Mouse (Mus musculus): ENCODE data around the gene Tead4. TPM values are rescaled to one million over a fixed set of nuclear protein-coding genes. Genes with fewer than 3 reads are reported as not detected.

The Tead4 gene
- 1.4 TPM for polyA plus RNA-seq (2014; fragmentation: Illumina TruSeq; extraction: RNeasy Lipid Tissue Mini Kit (QIAGEN cat#74804); ENCODE audit: low read depth, low replicate concordance)

GRCm38 (mm10) chr6:128300134-128301001, at the start of gene Tead4:
TSS of gene Tead4 (minus strand) at chr6:128300823.

Other genes with a start within 250 kb of the Tead4 start
- gene Tspan9, start 157.2 kb downstream of the Tead4 start, polyA plus RNA-seq (2014; fragmentation: Illumina TruSeq; extraction: RNeasy Lipid Tissue Mini Kit (QIAGEN cat#74804); ENCODE audit: low read depth, low replicate concordance) = 2.6 TPM
- gene Tulp3, start 55.0 kb upstream of the Tead4 start, polyA plus RNA-seq (2014; fragmentation: Illumina TruSeq; extraction: RNeasy Lipid Tissue Mini Kit (QIAGEN cat#74804); ENCODE audit: low read depth, low replicate concordance) = 0.95 TPM
- gene Rhno1, start 62.1 kb upstream of the Tead4 start, polyA plus RNA-seq (2014; fragmentation: Illumina TruSeq; extraction: RNeasy Lipid Tissue Mini Kit (QIAGEN cat#74804); ENCODE audit: low read depth, low replicate concordance) = 9.6 TPM
- gene Foxm1, start 62.1 kb upstream of the Tead4 start, polyA plus RNA-seq (2014; fragmentation: Illumina TruSeq; extraction: RNeasy Lipid Tissue Mini Kit (QIAGEN cat#74804); ENCODE audit: low read depth, low replicate concordance) = 3.5 TPM
- not detected for gene Tex52, start 74.6 kb upstream of the Tead4 start, polyA plus RNA-seq (2014; fragmentation: Illumina TruSeq; extraction: RNeasy Lipid Tissue Mini Kit (QIAGEN cat#74804); ENCODE audit: low read depth, low replicate concordance)
- gene Gm44596, start 74.7 kb upstream of the Tead4 start, polyA plus RNA-seq (2014; fragmentation: Illumina TruSeq; extraction: RNeasy Lipid Tissue Mini Kit (QIAGEN cat#74804); ENCODE audit: low read depth, low replicate concordance) = not detected
- 0.69 TPM for gene Nrip2, start 98.5 kb upstream of the Tead4 start, polyA plus RNA-seq (2014; fragmentation: Illumina TruSeq; extraction: RNeasy Lipid Tissue Mini Kit (QIAGEN cat#74804); ENCODE audit: low read depth, low replicate concordance)
- gene Itfg2, start 124.1 kb upstream of the Tead4 start, polyA plus RNA-seq (2014; fragmentation: Illumina TruSeq; extraction: RNeasy Lipid Tissue Mini Kit (QIAGEN cat#74804); ENCODE audit: low read depth, low replicate concordance) = 4.5 TPM
- 35.1 TPM for gene Fkbp4, start 137.9 kb upstream of the Tead4 start, polyA plus RNA-seq (2014; fragmentation: Illumina TruSeq; extraction: RNeasy Lipid Tissue Mini Kit (QIAGEN cat#74804); ENCODE audit: low read depth, low replicate concordance)
- not detected for gene Pzp, start 225.9 kb upstream of the Tead4 start, polyA plus RNA-seq (2014; fragmentation: Illumina TruSeq; extraction: RNeasy Lipid Tissue Mini Kit (QIAGEN cat#74804); ENCODE audit: low read depth, low replicate concordance)